Mouse (Mus musculus) stomach, embryonic 14.5 days (tissue): ENCODE data around the gene Vmn1r209. TPM values are rescaled to one million over a fixed set of nuclear protein-coding genes. Genes with fewer than 3 reads are reported as not detected.
"Not testable (repeated sequence)": the region's sequence is repeated elsewhere in the genome, so short reads cannot be mapped to it uniquely, and the experiment has no call there.

Source experiments
- ATAC-seq: fragments of 200-750 bp; cut with Nextera tagmentation; 2 replicates; pipeline ENCODE4 v1.8.0; 2017; ENCODE audit warnings: low read depth, moderate TSS enrichment; ENCODE audit not compliant: insufficient number of reproducible peaks, insufficient read depth, low FRiP score
- H3K27ac ChIP-seq: fragments of 300-500 bp; sonication (generic); 2 replicates; pipeline ENCODE4 v1.5.1; 2014; ENCODE audit warnings: mild to moderate bottlenecking, low read length, moderate library complexity, mixed read lengths
- H3K27me3 ChIP-seq: fragments of 300-500 bp; sonication (generic); 2 replicates; pipeline ENCODE4 v1.6.1; 2014; ENCODE audit warnings: low read length, control low read depth, mixed read lengths; ENCODE audit not compliant: control insufficient read depth, insufficient read depth
- H3K36me3 ChIP-seq: fragments of 300-500 bp; sonication (generic); 2 replicates; pipeline ENCODE4 v1.6.1; 2014; ENCODE audit warnings: mild to moderate bottlenecking, control low read depth, low read length, moderate library complexity, mixed read lengths; ENCODE audit not compliant: control insufficient read depth, insufficient read depth
- H3K4me1 ChIP-seq: fragments of 300-500 bp; sonication (generic); 2 replicates; pipeline ENCODE4 v1.6.1; 2014; ENCODE audit warnings: low read length, control low read depth, mixed read lengths; ENCODE audit not compliant: control insufficient read depth, insufficient read depth
- H3K4me2 ChIP-seq: fragments of 300-500 bp; sonication (generic); replicated peaks from 2 replicates; pipeline ENCODE4 v1.6.1; 2014; ENCODE audit warnings: low read depth, low read length, control low read depth
- H3K4me3 ChIP-seq: fragments of 300-500 bp; sonication (generic); 2 replicates; pipeline ENCODE4 v1.5.1; 2014; ENCODE audit warnings: low read depth, low read length, control low read depth
- H3K9ac ChIP-seq: fragments of 300-500 bp; sonication (generic); replicated peaks from 2 replicates; pipeline ENCODE4 v1.6.1; 2014; ENCODE audit warnings: low read depth, mild to moderate bottlenecking, control low read depth, low read length, moderate library complexity, mixed read lengths
- H3K9me3 ChIP-seq: fragments of 300-500 bp; sonication (generic); 2 replicates; pipeline ENCODE4 v1.6.1; 2016; ENCODE audit warnings: low read depth, low read length, control low read depth; ENCODE audit not compliant: control insufficient read depth
- WGBS: fragments of 180-500 bp; shearing (Covaris S2); extraction: QIAGEN DNeasy Blood & Tissue Kit; methylation state at CpG from one replicate; pipeline ENCODE4 v1.1.7; 2014; 5-methylcytosine and 5-hydroxymethylcytosine counted together
- polyA plus RNA-seq: library from polyadenylated mRNA; unstranded; fragments of >200 nt; fragmentation: Nextera tagmentation; extraction: Ambion mirVana; gene quantifications from 2 replicates; pipeline ENCODE4 v1.2.1, GENCODE M21; 2014

The Vmn1r209 gene
- polyA plus RNA-seq, 1 experiment from 2014 or later: not detected

DNA sequence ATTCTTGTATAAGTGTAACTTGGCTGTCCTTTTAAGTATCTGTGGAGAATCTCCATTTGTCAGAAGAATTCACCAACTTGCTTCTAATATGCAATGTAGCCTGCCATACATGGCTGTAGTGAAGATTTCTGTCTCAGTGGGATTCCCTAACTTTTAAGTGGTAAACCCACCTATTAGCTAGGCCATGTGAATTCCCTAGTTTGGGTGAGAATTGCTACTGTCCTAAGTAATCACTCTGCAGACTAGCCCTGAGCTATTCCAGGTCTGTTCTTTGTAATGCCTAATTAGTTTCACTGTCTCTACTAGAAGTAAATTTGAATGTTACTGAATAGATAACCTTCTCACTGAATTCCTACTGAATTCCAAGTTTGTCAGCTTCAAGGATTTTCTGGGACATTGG, 25.3 kb downstream of the Vmn1r209 start:
- ATAC-seq, H3K9me3 ChIP-seq, H3K4me2 ChIP-seq, H3K27ac ChIP-seq, H3K36me3 ChIP-seq, H3K4me1 ChIP-seq, H3K27me3 ChIP-seq, H3K9ac ChIP-seq, H3K4me3 ChIP-seq: not testable (repeated sequence)

GRCm38 (mm10) chr13:22777300-22777699, 32.2 kb downstream of the Vmn1r209 start, which contains the start of gene Vmn1r208:
Gene Vmn1r208, minus strand, starts transcription at chr13:22777400.
- H3K4me3 ChIP-seq, H3K27ac ChIP-seq, H3K4me1 ChIP-seq, H3K36me3 ChIP-seq, ATAC-seq, H3K9ac ChIP-seq, H3K27me3 ChIP-seq, H3K4me2 ChIP-seq, H3K9me3 ChIP-seq: not testable (repeated sequence)
- no CpG with 5 or more reads among the region's 7 CpGs for WGBS

DNA sequence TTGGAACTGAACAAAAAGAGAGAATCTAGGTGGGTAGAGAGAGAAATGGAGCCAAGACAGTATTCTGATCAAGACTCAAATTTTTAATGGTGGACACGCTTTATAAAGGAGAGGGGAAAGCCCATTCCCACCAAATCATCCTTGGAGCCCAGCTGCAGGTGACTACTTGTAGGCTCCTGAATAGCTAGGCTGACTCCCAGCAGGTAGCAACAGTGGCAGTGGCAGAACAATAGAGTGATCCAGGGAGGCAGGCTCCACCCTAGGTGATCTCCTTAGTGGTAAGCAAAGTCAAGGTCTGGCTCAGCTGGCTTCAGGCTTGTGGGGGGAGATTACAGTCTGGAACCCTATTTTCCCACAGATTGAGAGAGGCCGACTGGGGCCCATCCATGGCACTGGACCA, 37.9 kb downstream of the Vmn1r209 start:
- not testable (repeated sequence) for H3K36me3 ChIP-seq, H3K4me2 ChIP-seq, ATAC-seq, H3K9ac ChIP-seq, H3K4me3 ChIP-seq, H3K27me3 ChIP-seq, H3K27ac ChIP-seq, H3K9me3 ChIP-seq, H3K4me1 ChIP-seq
- 75% methylated on average over 1 of the region's 2 CpGs for WGBS

Other genes with a start within 250 kb of the Vmn1r209 start
- not detected in 2 replicates for gene Vmn1r205, start 216.7 kb downstream of the Vmn1r209 start, polyA plus RNA-seq
- gene Vmn1r206, start 185.4 kb downstream of the Vmn1r209 start, polyA plus RNA-seq: not detected in 2 replicates
- gene Vmn1r207-ps, start 80.1 kb downstream of the Vmn1r209 start, polyA plus RNA-seq: not detected in 2 replicates
- not detected in 2 replicates for gene Vmn1r208, start 32.3 kb downstream of the Vmn1r209 start, polyA plus RNA-seq
- not detected in 2 replicates for gene Vmn1r210, start 21.7 kb upstream of the Vmn1r209 start, polyA plus RNA-seq
- gene Vmn1r211, start 47.9 kb upstream of the Vmn1r209 start, polyA plus RNA-seq: not detected in 2 replicates
- gene Vmn1r212, start 74.5 kb upstream of the Vmn1r209 start, polyA plus RNA-seq: not detected in 2 replicates
- gene Vmn1r213, start 198.0 kb upstream of the Vmn1r209 start, polyA plus RNA-seq: not detected in 2 replicates
- gene Vmn1r214, start 220.7 kb upstream of the Vmn1r209 start, polyA plus RNA-seq: not detected in 2 replicates